Mouse (Mus musculus) kidney, adult 2 months (tissue): ENCODE data around the gene Rpl3l.

ENCODE experiments used
- CTCF ChIP-seq: fragments of 200-500 bp; conservative IDR thresholded peaks from 2 replicates; pipeline ENCODE4 v1.5.1; 2011; ENCODE audit warnings: low read depth, mild to moderate bottlenecking, control low read depth, low read length, moderate library complexity, mixed read lengths; ENCODE audit not compliant: insufficient read depth, insufficient read length
- POLR2A ChIP-seq: fragments of 200-500 bp; IDR thresholded peaks from one replicate; pipeline ENCODE4 v1.6.1; 2011; ENCODE audit warnings: low read depth, low read length, control low read depth

- no peak for TF ChIP-seq CTCF
- TF ChIP-seq POLR2A = no peak
Observed at GRCm38 (mm10) chr17:24739926-24740325, 12.3 kb downstream of the Rpl3l start.
